Mouse (Mus musculus) Patski (cell line): ENCODE measurements at regions not wholly inside any gene's neighbourhood (a gene's known extent, or its start where the extent isn't known, plus 50 kb on each side); places are given as distances from the start of the nearest gene placed in this dataset.

ENCODE experiments used
- ATAC-seq: fragments of 100-300 bp; one replicate; pipeline ENCODE4 v1.8.0; 2021
- CTCF ChIA-PET: fragments of 350-600 bp; sonication (Branson Sonifier 250); formaldehyde crosslinking; loops from one replicate; lab custom pipeline; 2022; ENCODE audit warnings: inconsistent platforms; lab: Charles Lee
- POLR2A ChIA-PET: fragments of 350-600 bp; sonication (Branson Sonifier 250); formaldehyde crosslinking; loops from one replicate; lab custom pipeline; 2022; ENCODE audit warnings: antibody characterized with exemption, inconsistent platforms; lab: Charles Lee
- DNase-seq: peaks from one replicate; pipeline ENCODE4 v3.0.0-alpha.2; 2011; ENCODE audit warnings: low read depth, low spot score
- H3K27me3 ChIP-seq: fragments of 371-371 bp; one replicate; pipeline ENCODE4 v1.5.1; 2021
- CTCF ChIP-seq: fragments of 100-300 bp; IDR thresholded peaks from one replicate; pipeline ENCODE4 v1.5.1; 2021
- in situ Hi-C: fragments of 300-500 bp; cut with MboI; formaldehyde crosslinking; loops from 3 replicates; pipeline ENCODE4 v1.11.1; 2018; ENCODE audit warnings: low pct_unique_long_range_greater_than_20kb, mixed read lengths

DNA sequence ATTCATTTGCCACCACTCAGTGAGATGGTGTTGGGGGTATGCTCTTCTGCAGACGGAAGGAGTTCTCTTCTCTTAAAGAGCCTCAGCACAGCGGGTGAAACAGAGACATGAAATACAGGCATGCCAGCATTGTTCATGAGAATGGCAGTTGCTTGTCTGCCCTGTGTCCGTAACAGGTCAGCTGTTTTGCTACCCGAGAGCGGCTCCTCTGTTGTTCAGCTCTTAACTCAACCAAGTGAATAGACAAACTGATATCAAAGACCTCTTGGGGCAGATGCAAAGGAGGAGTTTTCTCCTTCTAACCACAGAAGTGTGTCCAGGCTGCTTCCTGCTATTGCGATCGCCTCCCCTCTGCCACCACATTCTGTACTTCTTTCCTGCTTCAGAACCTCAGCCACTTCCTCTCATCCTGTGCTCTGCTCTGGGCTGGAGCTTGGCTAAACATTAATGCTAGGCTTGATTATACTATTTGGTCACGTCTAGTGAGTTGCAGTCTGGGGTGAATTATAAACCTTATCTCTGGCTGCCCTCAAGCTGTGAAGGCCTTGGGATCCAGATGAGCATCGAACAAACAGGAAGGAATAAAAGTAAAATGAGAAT lies 133.1 kb upstream of the Gm3448 start:
- CTCF ChIA-PET = interaction anchor here (1.1 to 1.2 kb wide), 3 partner anchors 21 to 25 kb away, joined by 3 read pairs; no protein-coding TSS in a partner anchor
- ATAC-seq = peak; percentile 68
- peak; percentile 12 for DNase-seq
- no peak for TF ChIP-seq CTCF
- peaks cover 2% of the 10 kb centered on the region for H3K27me3 ChIP-seq
- in situ Hi-C loops = no loop called here
- POLR2A ChIA-PET = no interaction called here

DNA sequence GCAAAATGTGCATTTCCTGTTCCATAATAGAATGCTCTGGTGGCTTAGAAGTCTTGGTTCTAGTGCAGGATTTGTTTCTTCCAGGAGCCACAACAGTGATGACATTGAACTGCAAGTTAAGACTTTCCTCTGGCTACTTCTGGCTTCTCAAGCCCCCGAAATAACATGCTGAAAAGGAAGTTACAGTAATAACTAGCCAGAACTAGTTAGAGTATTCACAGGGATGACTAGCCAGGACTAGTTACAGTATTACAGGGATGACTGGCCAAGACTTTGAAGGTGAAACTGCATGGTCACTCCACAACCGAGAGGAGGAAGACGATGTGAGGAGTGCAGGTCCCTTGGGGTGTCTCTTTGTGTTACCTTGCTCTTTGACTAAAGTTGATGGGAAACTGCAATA lies 126.6 kb upstream of the Gm3448 start:
- ATAC-seq = no peak
- peaks cover 16% of the 10 kb centered on the region for H3K27me3 ChIP-seq
- POLR2A ChIA-PET = no interaction called here
- DNase-seq = no peak
- CTCF ChIA-PET = no interaction called here
- no peak for TF ChIP-seq CTCF
- in situ Hi-C loops = no loop called here

DNA sequence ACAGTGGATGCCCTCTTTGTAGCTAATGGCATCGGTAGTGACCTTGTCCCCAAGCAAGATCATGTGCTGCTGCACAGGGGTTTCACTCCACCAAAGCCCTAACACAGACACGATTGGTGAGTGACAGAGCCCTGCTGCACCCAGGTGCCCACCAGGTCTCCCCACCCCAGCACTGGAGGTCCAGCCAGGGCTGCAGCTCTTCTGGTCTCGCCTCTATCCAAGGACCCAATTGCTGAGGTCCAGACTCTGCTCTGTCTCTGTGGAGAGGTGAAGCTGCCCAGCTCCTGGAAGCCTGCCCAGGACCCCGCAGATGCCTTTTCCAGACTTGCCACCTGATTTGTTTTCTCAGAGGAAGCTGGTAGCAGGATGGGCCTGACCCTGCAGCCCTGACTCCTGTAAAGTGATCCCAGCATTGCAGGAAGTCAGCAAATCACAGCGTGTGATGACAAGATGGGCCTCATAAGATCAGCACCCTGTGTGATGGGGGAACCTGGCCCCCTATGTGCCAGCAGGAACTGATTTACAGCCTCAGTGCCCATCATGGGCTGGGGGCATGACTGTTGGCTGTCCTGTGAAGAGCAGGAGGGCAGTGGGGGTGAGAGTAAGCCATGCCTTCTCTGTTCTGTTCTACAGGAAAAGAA lies 116.5 kb upstream of the Gm3448 start:
- in situ Hi-C loops = no loop called here
- ATAC-seq (no peak), DNase-seq (no peak)
- no peak for TF ChIP-seq CTCF
- CTCF ChIA-PET = interaction anchor here (0.9 kb wide), 1 partner anchor 23 kb away, joined by 3 read pairs; no protein-coding TSS in a partner anchor
- POLR2A ChIA-PET = no interaction called here
- H3K27me3 ChIP-seq = peaks cover 4% of the 10 kb centered on the region

DNA sequence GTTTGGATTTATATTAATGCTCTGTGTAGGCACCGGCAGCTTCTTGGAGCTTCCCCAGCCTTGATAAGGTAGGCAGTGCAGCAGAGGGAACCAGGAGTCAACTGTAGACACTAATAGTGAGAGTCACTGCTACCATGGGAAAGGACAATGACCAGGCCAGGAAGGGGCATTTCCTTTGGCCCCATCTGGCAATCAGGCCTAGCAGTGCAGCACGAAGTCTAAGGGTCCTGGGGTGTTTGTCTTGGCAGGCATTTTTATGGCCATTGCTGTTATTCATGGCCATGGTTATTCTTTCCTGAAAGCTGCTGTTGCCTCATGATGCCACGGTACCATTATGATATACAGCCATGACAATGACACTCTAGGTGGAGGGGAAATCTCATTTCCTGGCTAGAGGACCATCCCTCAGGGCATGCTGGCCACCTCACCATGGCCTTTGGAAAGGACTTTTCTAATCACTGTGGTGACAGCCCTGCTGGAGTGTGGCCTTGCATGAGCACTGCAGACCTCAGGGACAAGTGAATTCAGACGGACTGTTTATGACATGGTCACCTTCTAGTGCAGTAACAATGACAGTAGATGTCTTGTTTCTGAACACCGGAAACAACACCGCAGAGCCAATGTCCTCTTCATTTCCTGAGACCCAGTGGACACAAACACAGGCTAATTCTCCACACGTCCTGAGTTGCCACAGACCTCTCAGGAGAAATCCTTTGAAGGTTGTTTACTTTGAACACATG lies 111.8 kb upstream of the Gm3448 start:
- ChIA-PET POLR2A (no interaction called here), CTCF (interaction anchor here (0.7 to 1.3 kb wide), 5 partner anchors 22 to 48 kb away, joined by 3 read pairs; no protein-coding TSS in a partner anchor)
- in situ Hi-C loops = no loop called here
- H3K27me3 ChIP-seq = no peaks in the 10 kb centered on the region
- TF ChIP-seq CTCF = no peak
- no peak for DNase-seq
- no peak for ATAC-seq

DNA sequence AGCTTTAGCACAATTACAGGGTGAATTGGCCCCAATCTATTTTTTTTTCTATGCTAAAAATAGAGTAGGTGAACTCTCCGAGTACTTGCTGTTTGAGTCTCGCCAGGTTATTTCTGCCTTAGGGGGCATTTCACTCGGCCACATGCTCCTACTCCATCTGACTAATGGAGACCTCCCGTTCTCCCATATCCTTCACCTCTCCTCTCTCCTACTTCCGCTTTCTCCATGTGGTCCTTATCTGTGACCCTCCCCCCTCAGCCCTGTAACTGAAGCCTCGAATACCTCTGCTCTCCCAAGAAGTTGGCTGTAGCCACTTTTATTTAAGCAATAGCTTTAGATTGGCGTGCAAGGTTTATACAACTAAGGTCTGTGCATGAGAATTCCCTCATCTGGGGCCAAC lies 111.1 kb upstream of the Gm3448 start:
- DNase-seq = no peak
- in situ Hi-C loops = no loop called here
- no peak for TF ChIP-seq CTCF

DNA sequence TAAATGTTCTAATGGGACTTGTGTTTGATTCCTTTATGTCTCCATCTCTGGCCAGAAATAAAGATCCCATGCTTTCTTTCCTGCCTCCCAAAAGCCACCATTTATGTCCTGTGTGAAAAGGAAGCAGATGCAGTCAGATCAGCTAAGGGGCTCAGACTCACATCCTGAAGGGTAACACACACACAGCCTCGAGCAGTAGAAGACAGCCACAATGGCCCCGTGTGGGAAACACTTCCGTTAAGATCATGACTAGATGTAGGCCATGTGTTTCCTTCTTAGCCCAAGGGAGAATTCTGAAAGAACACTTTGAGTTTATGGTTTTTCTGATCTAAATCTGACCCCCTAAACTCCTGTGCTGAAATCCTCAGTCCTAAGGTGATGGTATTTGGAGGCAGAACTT lies 110.4 kb upstream of the Gm3448 start:
- POLR2A ChIA-PET = no interaction called here
- ATAC-seq = no peak
- H3K27me3 ChIP-seq = no peaks in the 10 kb centered on the region
- CTCF ChIA-PET = interaction anchor here (1.0 kb wide), 1 partner anchor 8 kb away, joined by 3 read pairs; no protein-coding TSS in a partner anchor
- in situ Hi-C loops = no loop called here
- no peak for TF ChIP-seq CTCF
- no peak for DNase-seq

More for the DNA sequence above, 111.1 kb upstream of the Gm3448 start:
- POLR2A ChIA-PET = no interaction called here
- H3K27me3 ChIP-seq = no peaks in the 10 kb centered on the region
- CTCF ChIA-PET = interaction anchor here (1.0 to 1.1 kb wide), 3 partner anchors 9 to 34 kb away, joined by 3 read pairs; no protein-coding TSS in a partner anchor
- ATAC-seq = no peak

DNA sequence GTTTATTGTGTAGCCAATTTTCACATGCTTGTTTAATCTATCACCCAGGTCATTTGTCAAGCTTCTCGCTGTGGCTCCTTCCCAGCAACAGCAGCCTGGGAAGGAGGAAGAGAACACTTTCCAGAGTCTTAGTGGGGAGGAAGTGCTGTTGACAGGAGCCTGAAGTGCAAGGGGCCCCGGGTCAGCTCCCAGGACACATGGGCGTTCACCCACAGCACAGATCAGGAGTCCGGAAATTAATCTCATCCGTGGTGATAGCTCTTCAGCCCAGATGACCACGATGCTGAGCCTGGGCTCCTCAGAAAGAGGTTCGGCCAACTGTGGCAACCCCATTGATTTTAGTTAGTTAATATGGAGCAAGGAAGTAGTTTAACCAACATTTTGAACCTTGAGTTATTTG lies 105.3 kb upstream of the Gm3448 start:
- ATAC-seq (no peak), DNase-seq (no peak)
- no peaks in the 10 kb centered on the region for H3K27me3 ChIP-seq
- CTCF ChIA-PET = interaction anchor here (1.2 to 1.8 kb wide), 2 partner anchors 9 to 17 kb away, joined by 3 to 6 read pairs; no protein-coding TSS in a partner anchor
- TF ChIP-seq CTCF = no peak
- in situ Hi-C loops = no loop called here
- POLR2A ChIA-PET = no interaction called here

DNA sequence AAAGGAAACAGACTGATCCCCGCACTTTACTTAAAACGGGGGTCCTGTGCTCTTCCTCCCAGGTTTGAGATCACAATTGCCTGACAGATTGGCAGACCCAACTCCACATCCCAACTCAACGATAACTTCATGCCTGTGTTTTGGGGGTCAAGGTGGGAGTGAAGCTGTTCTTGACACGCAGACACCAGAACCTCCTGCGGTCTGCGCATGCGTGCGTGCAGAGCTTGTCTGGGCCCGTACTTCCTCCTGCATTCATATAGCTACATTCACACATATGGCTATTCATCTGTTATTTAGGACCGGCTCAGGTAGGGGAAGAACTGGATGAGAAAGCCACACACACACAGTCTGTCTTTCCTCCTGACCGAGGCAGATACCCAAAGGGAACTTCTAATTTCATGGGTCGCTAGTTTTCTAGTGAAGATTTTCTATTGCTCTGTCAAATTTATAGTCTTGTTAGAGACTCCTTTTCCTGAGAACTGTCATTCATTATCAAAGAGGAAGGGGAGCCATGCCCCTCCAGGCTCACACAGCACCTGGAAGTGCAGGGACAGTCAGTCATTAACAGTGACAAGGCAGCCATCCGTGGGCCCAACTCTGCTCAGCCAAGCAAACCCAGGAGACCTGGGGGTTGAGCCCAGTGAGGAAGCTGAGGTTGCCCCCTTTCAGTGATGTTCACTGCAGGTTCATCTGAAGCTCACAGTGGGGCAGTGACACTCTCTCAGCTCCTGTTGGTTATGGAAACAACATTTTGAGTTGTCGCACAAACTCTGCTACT lies 104.0 kb upstream of the Gm3448 start:
- DNase-seq (no peak), ATAC-seq (no peak)
- H3K27me3 ChIP-seq = no peaks in the 10 kb centered on the region
- POLR2A ChIA-PET = no interaction called here
- CTCF ChIA-PET = interaction anchor here (1.8 kb wide), 1 partner anchor 16 kb away, joined by 6 read pairs; no protein-coding TSS in a partner anchor
- in situ Hi-C loops = no loop called here
- TF ChIP-seq CTCF = no peak

DNA sequence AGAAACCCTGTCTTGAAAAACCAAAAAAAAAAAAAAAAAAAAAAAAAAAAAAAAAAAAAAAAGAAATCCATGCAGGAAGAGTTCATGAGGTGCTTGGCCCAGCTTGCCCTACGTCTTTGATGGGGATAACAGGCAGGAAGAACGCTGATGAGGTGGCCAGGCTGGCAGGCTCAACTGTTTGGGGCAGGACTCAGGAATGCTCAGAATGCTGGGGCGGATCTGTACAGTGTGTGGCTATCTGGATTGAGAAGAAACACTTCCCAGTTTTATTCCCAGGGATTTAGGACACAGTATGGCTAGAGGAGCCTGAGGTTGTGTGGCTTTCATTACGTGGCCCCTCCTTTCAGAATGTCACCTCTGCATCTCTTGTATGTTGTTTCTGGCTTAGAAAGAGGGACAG lies 99.1 kb upstream of the Gm3448 start:
- H3K27me3 ChIP-seq = no peaks in the 10 kb centered on the region
- no peak for ATAC-seq
- ChIA-PET CTCF (no interaction called here), POLR2A (no interaction called here)
- no peak for TF ChIP-seq CTCF
- DNase-seq = no peak
- in situ Hi-C loops = no loop called here
